14 mouse cellular contexts compared by ENCODE assay signal in genomic region chr14:23093306-23093705, GRCm38 (mm10).
"Had no signal": no experiment of that assay in that cellular context is flagged by ENCODE, and none has a peak within 500 bp of the region (broad histone marks: within the 10 kb centered on the region; RNA-seq: fewer than 3 reads in every experiment).

No protein-coding gene starts in this region.

- H3K4me2 ChIP-seq: limb, embryonic 13.5 days; liver, embryonic 15.5 days; midbrain, embryonic 13.5 days had no signal

- ATAC-seq: lung, postnatal 0 days; midbrain, embryonic 13.5 days had no signal

- H3K4me1 ChIP-seq: liver, embryonic 15.5 days had no signal

- H3K9me3 ChIP-seq: limb, embryonic 13.5 days; liver, embryonic 15.5 days; midbrain, embryonic 13.5 days had no signal

- H3K27me3 ChIP-seq: limb, embryonic 13.5 days; liver, embryonic 15.5 days; midbrain, embryonic 13.5 days had no signal

- DNase-seq: kidney, postnatal 36 days; layer of hippocampus, adult 9-11 months; layer of hippocampus, postnatal 36 days; lung, adult 2 months; lung, postnatal 36 days; right cerebral cortex, adult 18-20 months; right cerebral cortex, postnatal 4 days; spleen, adult 18-20 months; thymus, adult 18-20 months; thymus, postnatal 14 days had no signal

- H3K27ac ChIP-seq: limb, embryonic 13.5 days; liver, embryonic 15.5 days; midbrain, embryonic 13.5 days had no signal

- H3K4me3 ChIP-seq: limb, embryonic 13.5 days; liver, embryonic 15.5 days; midbrain, embryonic 13.5 days had no signal

- H3K9ac ChIP-seq: limb, embryonic 13.5 days; liver, embryonic 15.5 days; midbrain, embryonic 13.5 days had no signal

- H3K36me3 ChIP-seq: limb, embryonic 13.5 days; liver, embryonic 15.5 days; midbrain, embryonic 13.5 days had no signal
